Mouse (Mus musculus): Measurements from ENCODE around the gene Lpcat2.
A peak's percentile ranks its signal among the peaks of the same experiment; 100 is the strongest.

Gene Lpcat2

DNA sequence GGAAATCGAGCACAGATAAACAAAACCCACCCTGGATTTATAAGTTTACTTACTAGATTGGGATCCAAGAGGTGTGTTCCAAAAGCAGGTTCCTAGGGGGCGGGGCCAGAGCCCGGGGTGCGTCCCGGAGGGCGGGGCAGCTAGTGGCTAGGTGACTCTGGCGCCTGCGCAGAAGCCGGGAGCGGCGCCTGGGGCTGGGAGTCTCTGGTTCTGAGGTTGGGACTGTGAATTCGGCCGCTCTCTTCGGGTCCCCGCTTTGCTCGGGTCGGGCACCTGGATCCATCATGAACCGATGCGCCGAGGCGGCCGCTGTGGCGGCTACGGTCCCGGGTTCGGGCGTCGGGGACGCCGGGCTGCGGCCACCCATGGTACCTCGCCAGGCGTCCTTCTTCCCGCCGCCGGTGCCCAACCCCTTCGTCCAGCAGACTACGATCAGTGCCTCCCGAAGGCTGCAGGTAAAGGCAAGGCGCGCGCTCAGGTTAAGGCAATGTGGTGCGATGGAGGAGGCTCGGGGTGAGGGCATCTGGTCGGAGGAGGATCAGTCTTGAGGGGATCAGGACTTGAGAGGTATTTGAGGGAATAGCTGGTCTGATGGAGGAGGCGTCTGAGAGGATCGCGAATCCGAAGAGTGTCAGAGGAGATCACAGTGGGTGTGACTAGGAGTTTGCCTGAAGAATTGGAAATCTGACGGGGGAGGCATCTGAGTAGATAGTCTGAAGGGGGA, at the start of gene Lpcat2:
TSS of gene Lpcat2 (plus strand) at position 169 of the 724 bp plus-strand sequence.
- DNase-seq (ENCODE audit: low read depth) = peak; percentile 4

DNA sequence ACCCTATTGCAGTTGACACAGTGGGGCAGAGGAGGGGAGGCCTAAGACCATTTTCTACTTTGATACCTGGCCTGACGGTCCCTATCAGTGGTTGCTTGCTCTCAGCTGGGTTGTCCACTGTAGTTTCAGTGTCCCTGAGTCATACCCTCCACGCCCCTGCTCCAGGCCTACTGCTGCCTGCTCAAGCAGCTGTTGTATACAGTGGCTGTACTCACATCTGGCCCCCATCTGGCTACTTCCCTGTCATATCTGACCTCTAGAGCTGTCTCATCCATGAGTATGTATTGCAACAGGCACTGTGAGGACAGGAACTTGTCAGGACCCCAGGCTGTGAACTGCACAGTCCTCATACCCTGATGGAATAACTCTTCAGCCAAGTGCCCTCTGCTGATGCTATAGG, 42.4 kb upstream of the Lpcat2 start:
- no peak for DNase-seq (ENCODE audit: low read depth)

DNA sequence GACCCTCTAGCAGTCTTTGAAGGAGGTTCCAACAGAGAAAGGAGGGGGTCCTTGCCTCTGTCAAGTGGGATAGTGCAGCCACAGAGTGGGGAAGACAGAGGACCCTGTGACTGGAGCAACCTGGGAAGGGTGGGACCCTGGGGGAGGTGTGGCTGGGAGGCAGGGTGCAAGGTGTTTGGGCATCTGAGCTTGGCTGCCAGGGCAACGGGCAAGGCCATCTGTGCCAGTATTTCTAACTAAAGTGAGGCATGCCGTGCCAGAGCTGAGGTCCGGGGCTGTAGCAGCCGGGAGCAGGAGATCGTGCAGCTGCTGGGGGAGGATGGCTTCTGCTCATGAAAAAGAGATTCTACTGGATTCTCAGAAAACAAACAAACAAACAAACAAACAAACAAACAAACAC, 39.5 kb upstream of the Lpcat2 start:
- no peak for DNase-seq (ENCODE audit: low read depth)

DNA sequence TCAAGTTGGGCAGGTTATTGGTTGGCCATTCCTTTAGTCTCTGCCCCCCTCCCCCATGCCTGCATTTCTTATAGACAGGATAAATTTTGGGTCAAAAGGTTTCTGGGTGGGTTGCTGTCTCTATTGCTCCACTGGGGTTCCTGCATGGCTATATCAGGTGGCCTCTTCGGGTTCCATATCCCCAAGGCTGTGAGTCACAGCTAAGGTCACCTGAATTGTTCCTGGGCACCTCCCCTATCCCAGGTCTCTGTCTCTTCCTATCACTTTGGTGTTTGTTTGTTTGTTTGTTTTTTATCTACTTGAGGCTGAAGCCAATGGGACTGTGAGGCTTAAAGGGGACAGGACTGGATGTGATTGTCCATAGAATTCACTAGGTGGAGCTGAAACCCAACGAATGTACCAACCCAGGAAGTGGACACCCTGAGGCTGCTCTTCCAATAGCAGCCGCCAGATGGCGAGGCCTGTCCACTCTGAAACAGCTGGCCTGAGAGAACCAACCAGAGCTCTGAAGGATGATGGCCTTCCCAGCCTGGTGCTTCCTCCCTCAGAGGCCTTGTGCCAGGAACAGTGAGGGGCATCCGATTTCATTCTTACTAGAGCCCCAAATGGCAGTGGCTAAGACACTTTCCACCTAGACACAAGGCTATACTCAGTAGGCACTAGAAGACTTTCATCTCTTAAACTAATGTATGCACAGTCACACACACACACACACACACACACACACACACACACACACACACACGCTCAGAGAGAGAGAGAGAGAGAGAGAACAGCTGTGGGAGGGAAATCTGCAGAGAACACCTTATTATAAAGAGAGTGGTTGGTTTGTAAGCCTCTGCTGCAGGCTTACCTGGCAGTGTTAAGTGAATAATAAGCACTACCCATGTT, 37.0 kb upstream of the Lpcat2 start:
- peak; percentile 11 for DNase-seq (ENCODE audit: low read depth)

DNA sequence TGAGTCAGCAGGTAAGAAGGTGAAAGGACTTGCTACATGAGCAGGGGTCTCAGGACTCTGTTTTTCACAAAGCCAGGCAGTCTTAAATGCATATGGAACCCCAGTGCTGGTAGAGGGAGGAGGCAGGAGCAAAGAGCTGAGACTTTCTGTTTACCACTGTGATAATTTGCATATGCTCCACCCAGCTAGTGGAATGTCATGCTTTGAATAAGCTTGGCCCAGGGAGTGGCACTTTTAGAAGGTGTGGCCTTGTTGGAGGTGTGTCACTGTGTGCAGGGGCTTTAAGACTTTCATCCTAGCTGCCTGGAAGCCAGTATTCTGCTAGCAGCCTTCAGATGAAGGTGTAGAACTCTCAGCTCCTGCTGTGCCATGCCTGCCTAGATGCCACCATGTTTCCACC, 34.0 kb upstream of the Lpcat2 start:
- DNase-seq (ENCODE audit: low read depth) = no peak

DNA sequence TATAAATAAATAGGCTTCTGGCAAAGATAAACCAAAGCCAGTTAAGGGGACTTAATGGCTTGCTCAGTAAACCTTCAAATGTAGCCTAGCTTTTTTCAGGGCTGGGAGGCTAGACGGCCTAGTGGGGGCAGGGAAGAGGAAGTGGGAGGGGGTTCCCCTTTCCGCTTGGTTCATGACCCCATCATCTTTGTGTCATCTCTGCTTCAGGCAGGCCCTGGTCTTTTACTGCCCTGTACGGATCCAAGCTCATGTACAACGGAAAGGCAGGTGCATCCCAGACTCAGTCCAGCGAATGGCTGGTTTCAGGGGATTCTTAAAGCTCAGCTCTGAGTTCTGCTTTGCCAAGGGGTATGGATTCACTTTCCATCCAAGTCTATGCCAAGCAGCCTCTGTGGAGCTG, 32.8 kb upstream of the Lpcat2 start:
- no peak for DNase-seq (ENCODE audit: low read depth)

DNA sequence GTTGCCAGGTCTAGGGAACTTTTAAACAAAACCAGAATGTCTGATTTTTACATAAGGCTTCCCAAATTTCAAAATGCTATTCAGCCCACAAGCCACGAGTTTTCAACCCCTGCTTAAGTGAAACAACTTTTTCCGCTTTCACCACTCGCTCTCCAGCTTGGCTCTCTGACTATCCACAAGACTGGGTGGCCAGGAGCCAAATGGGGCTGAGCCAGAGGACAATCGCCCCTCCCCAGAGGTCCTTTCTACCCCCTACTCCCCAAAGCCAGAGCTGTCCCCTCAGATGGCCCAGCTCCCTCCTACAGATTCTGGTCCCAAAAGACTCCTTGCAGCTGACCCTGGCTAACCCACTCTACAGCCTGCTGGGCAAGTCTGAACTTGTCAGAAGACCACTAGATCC, 29.1 kb upstream of the Lpcat2 start:
- DNase-seq (ENCODE audit: low read depth) = no peak

DNA sequence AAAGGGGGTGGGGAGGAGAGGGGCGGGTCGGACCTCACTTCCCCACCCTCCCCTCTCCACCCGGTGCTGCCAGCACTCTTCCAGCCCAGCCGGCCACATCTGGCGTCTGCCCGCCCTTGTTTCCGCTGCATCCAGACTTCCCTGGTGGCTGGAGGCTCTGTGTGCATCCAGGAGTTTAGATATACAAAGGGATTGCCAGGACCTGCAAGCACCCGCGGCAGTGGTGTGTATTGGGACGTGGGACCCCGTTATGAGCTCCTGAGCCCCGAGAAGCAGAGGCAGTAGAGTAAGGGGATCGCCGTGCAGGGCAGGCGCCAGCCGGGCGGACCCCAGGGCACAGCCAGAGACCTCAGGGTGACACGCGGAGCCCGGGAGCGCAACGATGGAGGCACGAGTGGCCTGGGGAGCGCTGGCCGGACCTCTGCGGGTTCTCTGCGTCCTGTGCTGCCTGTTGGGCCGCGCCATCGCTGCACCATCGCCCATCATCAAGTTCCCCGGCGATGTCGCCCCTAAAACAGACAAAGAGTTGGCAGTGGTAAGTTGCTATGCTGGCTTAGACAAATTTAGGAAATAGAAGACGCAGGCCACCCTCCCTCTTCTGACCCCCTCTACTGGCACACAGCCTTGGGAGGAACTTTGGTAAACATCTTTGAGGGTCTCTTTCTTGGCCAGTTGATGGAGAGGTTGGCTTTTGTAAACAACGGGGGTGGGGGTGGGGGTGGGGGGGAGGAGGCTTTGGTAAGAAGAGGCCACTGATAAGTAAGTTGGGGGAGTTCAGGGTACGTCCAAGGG, 27.7 kb upstream of the Lpcat2 start, which contains the start of gene Mmp2:
TSS of gene Mmp2 (plus strand) at position 49 of the 792 bp plus-strand sequence.
- DNase-seq (ENCODE audit: low read depth) = no peak

DNA sequence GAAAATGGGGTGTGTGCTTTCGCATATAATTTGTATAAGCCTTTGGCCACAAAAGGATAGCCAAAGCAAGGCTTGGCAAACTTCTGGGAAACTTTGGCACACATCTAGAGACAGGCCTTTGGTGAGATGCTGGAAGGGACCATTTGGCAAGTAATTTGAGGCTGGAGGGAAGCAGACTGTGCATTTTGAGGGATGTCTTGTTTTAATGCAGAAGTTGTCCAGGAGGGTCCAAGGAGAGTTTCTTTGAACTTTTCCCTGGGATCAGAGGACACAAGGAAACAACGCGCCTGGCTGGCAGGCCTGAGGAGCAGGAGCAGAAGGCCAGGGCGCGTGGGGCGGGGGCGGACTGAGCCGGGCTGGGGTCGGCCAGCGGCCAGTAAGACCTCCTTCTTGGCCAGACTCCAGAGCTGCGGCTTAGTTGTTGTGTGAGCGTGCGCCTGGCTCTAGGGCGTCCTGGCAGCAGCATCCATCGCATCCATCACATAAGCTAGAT, 26.8 kb upstream of the Lpcat2 start:
- DNase-seq (ENCODE audit: low read depth) = no peak

DNA sequence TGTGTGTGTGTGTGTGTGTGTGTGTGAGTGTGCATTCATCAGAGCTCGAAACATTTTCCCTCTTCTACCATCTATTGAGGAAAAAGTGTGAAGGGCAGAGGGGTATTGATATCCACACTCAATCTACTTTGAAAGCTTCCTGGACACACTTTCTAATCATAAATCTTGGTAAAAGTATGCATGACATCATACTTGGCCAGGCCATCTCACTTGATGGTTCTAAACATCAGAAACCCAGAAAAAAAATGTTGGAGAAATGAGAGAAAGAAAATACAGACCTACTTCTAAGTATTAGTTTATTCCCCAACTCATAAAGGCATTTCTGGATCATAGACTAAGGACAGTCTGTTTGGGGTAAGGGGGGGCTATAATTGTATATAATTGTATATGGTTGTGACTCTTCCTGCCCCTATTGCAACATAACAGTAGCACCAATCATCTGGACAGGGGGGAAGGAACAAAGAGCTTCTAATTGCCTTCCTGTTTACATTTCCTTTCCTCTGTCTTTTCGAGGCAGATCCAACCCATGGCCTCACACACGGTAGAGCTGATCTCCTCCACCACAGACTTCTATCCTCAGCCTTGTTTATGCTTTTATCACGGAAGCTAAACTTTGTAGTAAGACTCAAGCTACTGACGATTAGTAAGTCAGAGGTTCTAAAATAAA, 20.9 kb upstream of the Lpcat2 start:
- DNase-seq (ENCODE audit: low read depth) = no peak

DNA sequence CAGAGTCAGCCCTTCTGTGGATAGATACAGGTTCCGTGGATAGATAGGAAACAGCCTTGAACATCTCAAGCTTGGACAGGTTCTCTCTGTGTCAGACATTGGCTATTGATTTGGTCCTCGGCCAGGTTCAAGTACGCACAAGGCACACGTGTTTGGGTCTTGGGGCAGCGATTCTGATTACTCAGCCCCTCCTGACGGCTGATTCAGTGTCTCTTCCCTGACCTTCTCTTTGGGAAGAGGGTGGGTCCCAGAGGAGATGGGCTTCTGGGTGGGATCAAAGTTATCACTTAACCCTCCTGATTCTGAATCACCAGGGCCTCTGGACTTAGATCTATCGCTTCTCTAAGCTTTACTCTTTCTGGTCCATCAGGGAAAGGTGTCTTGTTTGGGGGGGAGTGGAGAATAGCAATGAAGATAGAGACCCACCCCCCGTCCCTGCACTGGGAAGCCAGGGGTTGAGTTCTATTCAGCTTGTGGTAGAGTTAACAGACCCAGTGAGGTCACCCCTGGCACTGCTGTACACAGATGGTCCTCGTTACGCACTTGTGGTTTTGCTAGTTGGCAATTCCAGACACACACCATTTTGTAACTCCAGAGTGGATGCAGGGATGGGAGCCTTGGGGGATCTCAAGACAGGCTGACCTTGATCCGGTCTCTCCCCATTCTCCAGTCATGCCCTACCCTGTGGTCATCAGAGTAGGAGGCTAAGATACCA, 20.2 kb upstream of the Lpcat2 start:
- DNase-seq (ENCODE audit: low read depth) = no peak

DNA sequence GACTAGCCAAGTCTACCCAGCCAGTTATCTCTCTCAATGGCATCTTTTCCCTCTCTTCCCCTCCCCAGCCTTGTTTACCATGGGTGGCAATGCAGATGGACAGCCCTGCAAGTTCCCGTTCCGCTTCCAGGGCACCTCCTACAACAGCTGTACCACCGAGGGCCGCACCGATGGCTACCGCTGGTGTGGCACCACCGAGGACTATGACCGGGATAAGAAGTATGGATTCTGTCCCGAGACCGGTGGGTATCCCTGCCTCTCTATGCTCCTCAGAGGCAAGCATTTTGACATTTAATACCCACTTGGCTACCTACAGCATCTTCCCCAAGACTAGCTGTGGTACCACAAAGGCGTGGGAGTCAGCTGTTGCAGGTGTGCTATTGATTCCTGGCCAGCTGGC, 19.2 kb upstream of the Lpcat2 start:
- DNase-seq (ENCODE audit: low read depth) = no peak

DNA sequence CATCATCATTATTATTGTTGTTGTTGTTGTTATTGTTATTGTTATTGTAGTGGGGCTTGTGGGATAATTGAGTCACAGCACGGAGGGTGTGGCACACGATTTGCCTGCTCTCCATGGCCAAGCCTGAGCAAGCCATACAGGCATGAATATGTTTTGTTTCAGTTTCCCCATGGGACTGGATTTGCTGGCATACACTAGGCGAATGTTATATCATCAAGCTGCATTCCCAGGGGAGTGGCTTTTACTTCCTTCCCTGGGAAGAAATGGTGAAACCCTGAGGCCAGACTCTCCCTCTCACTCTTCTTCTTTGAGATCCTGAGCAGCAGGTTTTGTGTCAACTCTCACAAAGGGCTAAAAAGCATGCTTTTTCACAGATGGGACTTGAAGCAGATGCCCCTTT, 16.5 kb upstream of the Lpcat2 start:
- no peak for DNase-seq (ENCODE audit: low read depth)

DNA sequence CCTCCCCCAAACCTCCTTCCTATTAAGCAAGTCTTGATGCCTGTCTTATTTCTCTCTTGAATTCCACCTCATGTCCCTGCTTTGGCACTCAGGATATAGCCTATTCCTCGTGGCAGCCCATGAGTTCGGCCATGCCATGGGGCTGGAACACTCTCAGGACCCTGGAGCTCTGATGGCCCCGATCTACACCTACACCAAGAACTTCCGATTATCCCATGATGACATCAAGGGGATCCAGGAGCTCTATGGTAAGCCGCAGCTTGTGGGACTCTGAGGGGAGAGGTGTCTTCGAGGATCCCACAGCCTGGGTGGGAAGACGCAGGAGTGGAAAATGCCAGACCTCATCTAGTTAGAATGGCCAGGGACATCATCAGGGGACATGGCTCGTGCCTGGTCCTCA, 16.0 kb upstream of the Lpcat2 start:
- no peak for DNase-seq (ENCODE audit: low read depth)

DNA sequence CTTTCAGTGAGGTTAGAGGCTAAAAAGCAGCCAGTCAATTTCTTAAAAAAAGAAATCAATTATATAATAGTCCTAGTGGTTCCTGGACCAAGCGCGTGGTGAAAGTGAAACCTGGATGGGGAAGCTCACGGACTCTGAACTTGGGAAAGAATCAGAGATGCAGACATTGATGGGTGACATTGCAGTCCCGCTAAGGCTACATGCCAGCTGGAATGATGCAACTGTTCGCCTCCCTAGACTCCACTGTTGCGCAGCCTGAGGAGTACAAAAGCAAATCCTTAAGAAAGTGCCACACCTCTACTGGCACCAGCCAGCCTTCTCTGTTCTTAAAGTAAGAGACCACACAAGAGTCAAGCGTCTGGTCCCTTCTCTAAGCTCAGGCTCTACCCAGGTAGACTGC, 15.3 kb upstream of the Lpcat2 start:
- no peak for DNase-seq (ENCODE audit: low read depth)

DNA sequence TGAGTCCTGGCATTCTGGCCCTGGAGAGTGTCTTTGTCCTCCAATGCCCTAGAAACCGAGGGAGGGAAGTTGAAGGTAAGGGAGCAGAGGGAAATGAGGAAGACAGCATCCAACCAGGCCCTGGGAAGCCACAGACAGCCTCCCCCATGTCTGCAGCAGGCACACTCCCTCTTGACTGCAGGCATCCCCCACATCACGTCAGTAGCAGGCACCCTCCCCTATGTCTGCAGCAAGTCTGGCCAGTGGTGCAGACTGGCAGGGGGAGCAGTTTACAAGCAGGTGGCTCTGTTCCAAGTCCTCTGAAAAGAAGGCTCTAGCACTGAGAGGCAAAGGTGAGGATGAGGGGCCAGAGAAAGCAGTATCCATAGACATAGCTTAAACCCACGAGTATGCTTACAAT, 8.5 kb upstream of the Lpcat2 start:
- DNase-seq (ENCODE audit: low read depth) = no peak

DNA sequence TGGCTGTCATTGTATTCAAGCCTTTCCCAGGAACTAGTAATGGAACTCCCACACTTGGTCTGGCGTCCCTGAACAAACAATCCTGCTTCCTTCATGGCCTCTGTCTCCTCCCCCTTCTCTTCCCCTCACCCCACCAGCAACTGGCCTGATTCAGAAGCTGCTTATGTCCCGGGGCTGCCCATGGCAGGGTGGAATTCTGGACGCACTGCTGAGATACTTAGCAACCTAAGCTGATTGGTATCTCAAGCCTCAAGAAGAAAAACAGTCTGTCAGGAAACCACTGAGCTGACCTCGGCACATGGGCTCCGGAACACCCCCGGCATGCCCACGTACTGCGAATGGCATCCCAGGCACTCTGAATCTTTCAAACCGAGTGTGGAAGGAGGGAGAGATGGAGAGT, 7.8 kb upstream of the Lpcat2 start:
- DNase-seq (ENCODE audit: low read depth) = no peak

DNA sequence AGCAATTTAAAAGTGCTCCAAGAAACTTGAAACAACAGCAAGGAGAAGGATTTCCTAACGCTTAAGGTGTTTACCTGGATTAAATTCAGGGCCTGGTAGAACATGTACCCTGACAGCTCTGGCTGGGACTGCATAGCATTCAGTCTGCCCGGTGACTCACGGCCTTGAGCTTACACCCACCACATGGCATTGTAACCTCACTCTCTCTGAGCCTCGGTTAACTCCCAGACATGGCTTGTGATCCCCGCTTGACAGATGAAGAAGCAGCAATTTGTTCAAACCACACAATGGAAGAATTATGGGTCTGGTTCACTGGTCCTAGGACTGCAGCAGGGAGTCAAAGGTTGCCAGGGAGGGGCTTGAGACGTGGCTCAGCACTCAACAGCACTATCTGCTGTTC, 5.9 kb upstream of the Lpcat2 start:
- DNase-seq (ENCODE audit: low read depth) = no peak

DNA sequence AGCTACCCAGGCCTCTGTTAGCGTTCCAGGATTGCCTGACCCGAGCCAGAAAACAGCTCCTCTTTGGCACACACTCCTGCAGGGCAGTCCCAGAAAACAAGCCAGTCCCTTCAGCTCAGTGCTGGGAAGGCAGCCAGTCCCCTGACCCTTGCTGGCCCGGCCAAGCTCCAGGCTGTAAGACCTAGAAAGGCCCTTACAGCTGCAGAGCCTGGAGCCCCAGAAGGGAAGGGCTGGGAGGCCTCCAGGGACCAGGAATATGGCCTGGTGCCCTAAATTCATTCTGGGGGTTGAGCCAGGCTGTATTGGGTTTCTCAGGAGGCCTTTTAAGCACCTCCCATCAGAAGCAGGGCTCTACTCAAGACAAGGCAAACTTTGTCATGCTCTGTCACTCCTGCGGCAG, 4.9 kb upstream of the Lpcat2 start:
- no peak for DNase-seq (ENCODE audit: low read depth)

DNA sequence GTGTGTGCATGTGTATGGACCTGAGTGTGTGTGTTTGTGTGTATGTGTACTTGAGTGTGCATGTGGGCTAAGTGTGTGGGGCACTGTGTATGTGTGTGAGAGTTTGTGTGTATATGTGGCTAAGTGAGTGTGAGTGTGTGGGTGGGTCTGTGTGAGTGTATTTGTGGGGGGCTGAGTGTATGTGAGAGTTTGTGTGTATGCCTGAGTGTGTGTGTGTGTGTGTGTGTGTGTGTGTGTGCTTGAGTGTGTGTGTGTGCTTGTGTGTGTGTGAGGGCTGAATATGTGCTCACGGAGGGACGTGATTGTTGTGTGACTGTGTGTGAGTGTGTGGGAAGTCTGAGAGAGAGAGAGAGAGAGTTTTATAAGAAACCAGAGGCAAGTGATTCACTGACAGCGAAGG, 3.8 kb upstream of the Lpcat2 start:
- no peak for DNase-seq (ENCODE audit: low read depth)
